Mouse (Mus musculus): ENCODE data around the gene Bpifb1.
A peak's percentile ranks its signal among the peaks of the same experiment; 100 is the strongest.
"Not testable (repeated sequence)": the region's sequence is repeated elsewhere in the genome, so short reads cannot be mapped to it uniquely, and the experiment has no call there.

Gene Bpifb1

DNA sequence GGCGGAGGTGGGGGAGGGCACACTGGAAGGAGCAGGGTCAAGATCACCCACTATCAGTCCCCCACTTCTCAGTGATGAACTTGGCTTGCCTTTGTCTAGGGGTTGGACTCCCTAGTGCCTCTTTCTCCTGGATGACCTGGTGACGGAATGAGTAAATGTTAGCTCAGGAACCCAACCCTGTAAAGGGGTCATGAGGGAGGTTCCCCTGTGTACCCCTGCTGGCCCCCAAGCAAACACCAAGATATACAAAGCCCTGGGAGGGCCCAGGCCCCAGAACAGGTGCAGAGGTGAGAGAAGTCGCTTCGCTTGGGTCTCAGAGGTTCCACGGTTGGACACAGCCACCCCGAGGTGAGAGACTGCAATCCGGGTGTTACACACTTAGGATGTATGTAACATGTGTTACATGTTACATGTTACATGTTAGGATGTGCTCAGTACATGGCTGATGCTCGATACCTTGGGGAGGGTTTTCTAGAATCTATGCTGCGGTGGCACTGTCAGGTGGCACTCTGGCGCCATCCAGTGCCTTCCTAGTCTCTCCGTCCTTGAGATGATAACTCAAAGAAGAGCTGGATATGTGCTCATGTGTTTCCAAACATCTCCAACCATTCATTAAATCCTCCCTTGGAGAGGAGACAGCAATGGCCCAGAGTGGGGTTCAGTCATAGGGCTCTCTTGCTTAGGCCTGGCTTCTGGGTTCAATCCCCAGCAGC is at the start of gene Bpifb1:
TSS of gene Bpifb1 (plus strand) at position 273 of the 713 bp plus-strand sequence.
- DNase-seq (ENCODE audit: low read depth) = no peak

DNA sequence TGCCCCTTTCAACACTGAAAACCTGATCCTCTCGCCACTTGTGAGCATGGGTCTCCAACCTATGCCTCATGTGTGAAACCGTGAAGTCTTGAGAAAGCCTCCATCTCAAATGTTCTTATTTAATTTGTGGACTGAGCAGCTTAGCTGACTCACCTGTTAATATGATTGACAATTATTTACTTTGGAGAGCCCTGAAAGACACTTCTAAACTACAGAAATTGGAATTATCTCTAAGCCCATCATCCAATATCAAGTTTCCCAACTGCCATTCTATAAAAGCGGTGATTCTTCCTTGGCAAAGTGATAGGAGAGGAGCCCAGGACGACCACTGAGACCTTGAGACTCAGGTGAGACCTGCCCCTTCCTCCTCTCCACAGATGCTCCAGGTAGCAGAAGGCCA is 48.0 kb upstream of the Bpifb1 start, which contains the start of gene Bpifa1:
TSS of gene Bpifa1 (plus strand) at position 301 of the 400 bp plus-strand sequence.
- no peak for DNase-seq (ENCODE audit: low read depth)

DNA sequence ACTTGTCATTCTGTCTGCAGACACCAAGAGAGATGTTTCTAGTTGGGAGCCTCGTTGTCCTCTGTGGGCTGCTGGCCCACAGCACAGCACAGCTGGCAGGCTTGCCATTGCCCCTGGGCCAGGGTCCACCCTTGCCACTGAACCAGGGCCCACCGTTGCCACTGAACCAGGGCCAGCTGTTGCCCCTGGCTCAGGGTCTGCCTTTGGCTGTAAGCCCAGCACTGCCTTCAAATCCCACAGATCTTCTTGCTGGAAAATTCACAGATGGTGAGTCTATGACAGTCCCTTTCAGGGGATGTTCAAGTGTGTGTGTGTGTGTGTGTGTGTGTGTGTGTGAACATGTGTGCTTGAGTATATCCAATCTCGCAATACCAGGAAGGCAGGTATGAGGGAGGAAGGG is 46.9 kb upstream of the Bpifb1 start:
- DNase-seq (ENCODE audit: low read depth) = no peak

DNA sequence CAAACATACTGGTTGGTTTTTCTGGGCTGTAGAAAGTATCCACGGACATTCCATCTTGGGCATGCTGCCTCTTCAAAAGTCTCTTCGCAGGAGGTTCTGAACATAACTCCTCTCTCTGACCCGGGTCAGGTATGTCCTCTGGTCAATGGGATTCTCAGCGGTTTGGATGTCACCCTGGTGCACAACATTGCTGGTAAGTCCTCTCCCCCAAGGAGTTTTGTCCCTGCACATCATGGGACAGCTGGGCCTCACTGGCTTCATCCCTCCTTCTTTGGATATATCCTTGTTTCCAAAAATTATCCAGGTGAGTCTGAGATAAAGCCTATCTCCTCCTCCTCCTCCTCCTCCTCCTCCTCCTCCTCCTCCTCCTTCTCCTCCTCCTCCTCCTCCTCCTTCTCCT is 43.1 kb upstream of the Bpifb1 start:
- DNase-seq (ENCODE audit: low read depth) = no peak

DNA sequence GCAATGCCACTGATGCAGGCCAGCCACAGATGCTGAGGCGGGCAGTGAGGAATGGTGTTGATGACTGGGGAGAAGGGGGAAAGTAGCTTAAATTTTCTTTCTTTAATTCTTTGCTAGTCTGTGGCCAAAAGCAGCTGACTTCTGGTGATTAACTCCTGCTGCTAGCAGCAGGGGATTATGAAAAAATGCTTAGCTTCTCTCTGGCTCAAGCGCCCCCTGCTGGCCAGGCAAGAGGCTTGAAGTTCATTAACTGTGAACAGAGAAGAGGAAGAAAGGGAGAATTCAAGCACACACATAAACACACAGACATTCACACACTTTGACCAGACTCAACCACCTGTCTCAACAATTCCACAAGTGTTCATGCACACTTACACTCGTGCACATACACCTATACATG is 32.2 kb upstream of the Bpifb1 start:
- DNase-seq (ENCODE audit: low read depth) = peak; percentile 44

DNA sequence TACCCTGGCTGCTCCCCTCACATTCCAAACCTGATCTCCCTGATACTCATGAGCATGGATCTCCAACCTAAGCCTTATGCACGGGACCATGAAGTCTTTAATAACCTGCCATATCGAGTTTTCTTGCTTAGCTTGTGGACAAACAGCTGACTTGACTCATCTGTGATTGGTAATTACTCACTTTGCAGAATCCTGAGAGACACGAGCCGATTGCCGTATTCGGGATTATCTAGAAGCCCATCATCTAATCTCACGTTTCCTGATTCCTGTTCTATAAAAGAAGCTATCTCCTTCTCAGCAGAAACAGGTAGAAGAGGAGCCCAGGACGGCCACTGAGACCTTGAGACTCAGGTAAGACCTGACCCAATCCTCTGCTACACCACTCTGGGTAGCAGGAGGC is 28.3 kb upstream of the Bpifb1 start, which contains the start of gene Bpifa5:
TSS of gene Bpifa5 (plus strand) at position 301 of the 400 bp plus-strand sequence.
- DNase-seq (ENCODE audit: low read depth) = no peak

DNA sequence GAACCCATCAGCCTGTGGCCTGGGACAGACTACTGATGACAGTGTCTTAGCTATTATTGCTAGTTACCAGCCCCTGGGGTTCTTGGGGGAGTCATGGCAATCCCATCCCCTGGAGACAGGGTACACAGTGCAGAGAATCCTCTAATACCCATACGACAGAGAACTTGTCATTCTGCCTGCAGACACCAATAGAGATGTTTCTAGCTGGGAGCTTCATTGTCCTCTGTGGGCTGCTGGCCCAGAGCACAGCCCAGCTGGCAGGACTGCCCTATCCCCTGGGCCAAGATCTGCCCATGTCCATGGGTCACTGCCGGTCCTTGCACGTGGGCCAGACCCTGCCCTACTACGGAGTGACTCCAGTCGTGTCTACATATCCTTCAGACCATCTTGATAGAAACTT is 27.3 kb upstream of the Bpifb1 start:
- no peak for DNase-seq (ENCODE audit: low read depth)

DNA sequence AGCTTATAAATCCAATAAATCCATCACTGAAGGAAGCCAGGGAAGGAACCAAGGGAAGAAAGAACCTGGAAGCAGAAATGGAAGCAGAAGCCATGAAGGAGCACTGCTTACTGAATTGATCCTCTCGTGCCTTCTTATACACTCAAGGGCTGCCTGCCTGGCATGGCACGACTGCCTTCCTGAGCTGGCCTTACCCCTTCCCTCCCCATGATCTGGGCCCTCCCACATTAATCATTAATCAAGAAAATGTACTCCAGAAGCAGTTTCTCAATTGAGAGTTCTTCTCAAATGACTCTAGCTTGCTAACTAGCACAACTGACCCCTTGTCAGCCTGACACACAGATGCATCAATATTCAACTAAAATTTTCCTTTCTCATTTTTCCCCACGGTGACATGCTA is 21.4 kb upstream of the Bpifb1 start:
- no peak for DNase-seq (ENCODE audit: low read depth)

DNA sequence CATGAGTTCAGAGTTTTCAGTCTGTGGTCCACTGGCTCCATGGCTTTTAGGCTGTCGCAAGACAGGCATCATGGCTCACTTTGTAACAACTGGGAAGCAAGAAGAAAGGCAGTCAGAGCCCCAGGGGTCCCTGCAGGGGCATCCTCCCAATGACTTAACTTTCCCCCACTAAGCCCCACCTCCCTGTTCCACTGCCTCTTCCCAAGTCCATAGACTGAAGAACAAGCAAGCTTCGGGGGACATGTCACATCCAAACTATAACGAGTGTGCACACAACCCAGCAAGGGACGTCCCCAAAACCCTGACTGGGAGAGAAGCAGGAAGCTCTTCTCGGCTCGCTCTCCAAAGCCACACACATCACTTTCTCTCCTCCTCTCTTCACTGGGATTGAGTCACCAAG is 19.0 kb upstream of the Bpifb1 start:
- no peak for DNase-seq (ENCODE audit: low read depth)

DNA sequence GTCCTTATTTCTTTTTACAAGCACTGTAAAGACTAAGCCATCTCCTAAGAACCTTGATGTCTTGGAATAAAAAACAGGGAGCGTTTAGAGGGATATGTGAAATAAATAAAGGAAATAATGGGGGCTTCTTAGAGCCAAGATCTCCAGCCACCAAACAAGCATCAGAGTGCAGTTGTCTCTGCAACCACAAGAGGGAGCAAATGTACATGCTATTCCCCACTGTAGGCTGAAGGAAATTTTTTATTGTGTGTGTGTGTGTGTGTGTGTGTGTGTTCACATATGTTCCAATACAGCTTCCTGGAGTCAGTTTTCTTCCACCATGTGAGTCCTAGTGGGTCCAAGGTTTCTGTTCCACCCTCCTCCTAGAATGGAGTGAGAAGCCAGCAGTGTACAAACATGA is 17.3 kb upstream of the Bpifb1 start:
- DNase-seq (ENCODE audit: low read depth) = peak; percentile 63

DNA sequence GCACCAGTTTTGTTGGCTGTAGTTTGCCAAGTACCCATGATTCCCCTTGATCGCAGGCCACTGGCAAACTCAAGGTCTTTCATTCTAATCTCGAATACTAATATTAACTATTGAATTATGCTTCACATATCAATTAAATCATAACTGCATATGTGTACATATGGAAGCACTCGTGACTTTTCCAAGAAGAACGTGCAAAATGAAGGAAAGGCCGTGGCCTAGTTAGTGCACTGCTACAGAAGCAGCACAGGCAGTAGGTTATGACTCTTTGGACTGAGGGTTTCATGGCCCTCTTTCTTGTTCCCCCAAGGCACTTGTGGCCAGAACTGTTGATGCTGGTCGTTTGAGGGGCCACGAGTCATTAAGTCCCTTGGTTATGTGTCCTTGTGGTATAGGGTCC is 8.7 kb upstream of the Bpifb1 start:
- not testable (repeated sequence) for DNase-seq (ENCODE audit: low read depth)

DNA sequence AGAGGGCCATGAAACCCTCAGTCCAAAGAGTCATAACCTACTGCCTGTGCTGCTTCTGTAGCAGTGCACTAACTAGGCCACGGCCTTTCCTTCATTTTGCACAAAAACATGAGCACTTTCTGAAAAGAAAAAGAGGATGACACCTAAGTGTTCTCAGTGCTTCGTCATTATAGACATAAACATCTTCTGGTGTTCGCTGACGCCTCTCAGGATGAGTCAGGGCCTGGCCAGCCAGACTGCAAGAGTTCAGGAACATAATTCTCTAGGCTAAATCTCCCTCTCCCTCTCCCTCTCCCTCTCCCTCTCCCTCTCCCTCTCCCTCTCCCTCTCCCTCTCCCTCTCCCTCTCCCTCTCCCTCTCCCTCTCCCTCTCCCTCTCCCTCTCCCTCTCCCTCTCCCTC is 7.6 kb upstream of the Bpifb1 start:
- not testable (repeated sequence) for DNase-seq (ENCODE audit: low read depth)

DNA sequence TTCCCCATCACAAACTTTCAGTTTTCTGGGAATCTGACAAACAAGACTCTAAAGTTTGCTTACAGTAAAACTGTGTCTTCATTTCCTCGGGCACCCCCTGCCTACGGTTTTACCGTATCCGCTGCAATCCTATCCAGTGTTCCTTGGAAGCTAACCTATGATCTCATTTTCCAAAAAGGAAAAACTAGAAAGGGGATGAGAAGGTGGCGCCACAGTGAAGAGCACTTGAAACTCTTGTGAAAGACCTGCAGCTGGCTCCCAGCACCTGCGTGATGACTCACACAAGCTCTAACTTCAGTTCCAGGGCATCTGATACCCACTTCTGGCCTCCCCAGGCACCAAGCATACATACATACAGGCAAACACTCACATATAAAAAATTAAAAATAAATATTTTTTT is 5.3 kb upstream of the Bpifb1 start:
- no peak for DNase-seq (ENCODE audit: low read depth)

DNA sequence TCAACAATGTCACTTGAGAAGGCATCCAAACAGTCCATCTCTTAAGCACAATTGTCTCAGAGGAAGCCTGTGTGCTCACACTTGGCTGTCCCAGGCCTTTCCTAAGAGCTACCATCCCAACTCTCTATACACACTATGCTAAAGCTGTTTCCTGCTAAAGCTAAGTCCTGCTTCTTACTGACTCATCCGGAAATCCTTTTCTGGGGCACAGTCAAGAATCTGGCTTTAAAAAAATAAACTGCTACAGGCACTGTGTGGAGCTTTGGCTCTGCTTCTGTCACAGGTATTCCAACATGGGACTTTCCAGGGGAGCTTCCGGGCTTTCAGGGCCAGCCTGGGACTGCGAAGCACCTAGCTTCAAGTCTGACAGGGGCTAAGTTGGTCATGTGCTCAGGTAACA is 4.9 kb upstream of the Bpifb1 start:
- peak; percentile 62 for DNase-seq (ENCODE audit: low read depth)

DNA sequence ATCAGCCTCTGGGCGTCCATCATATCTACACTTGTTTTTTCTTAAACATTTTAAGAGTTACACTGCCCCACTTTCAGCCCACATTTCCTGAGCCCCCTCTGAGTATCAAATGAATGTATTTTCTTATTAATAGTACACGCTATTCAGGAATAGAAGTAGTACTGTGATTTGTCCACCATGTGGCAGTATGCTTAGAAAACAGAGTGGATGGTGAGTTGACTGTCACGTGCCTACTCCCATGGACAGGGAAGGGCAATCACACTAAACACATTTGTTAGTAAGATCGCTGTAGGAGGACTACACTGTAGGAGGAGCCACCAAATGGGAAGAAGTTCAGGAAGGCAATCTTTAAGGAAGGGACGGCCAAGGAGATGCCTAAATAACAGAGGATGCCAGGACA is 3.1 kb upstream of the Bpifb1 start:
- DNase-seq (ENCODE audit: low read depth) = peak; percentile 63

DNA sequence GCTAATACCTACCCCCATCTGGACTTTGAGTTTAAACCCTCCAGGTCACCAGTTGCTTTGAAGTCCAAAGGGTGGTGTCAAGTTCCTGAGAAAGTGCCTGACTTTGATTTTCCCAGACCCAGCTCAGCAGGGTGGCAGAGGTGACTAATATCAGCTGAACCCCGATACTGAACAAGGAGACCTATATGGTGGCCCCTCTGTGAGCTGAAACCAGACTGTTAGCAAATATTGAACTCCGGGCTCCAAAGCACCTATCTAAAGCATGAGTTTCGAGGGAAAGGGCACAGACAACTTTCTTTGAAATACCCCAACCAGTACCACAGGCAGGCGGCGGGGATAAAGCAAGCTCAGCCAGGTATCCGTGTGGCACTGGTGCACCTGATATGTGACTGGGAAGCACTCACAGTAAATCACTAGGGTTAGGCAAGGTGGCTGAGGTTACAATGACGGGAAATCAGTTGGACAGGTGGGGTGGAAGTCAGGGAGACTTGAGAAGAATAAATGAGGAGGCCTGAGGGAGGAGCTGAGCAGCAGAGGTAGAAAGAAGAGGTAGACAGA is 662 bp upstream of the Bpifb1 start:
- DNase-seq (ENCODE audit: low read depth) = no peak

DNA sequence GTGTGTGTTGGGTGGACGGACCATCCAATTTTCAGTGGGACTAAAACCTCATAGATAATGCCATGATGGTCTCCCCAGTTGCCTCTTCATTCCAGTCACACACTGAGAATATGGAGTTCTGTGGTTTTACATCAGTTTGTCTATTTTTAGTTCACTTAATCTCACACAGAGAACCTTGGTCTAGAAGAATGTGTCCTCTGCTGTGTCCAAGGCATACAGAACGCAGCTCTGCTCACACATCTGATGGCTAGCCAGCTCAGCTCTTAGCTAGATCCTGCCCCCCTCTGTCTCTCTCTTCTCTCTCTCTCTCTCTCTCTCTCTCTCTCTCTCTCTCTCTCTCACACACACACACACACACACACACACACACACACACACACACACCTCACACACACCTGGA is 1.5 kb downstream of the Bpifb1 start:
- DNase-seq (ENCODE audit: low read depth) = no peak

DNA sequence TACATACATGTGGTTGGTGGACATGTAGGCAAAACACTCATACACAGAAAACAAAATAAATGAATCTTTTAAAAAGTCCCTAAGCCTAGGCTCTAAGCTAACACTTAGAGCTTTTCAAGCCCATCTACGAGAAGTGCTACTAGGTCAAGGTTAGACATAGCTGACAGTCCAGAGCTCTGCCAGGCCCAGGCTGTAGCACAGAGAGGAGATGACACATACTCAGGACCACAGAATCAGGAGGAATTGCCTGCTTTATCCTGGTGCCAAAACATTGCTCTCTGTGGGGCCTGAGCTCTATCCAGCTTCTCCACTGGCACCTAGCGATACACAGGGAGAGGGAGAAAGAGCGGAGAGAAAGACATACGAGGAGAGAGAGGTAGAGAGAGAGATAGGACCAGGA is 2.5 kb downstream of the Bpifb1 start:
- DNase-seq (ENCODE audit: low read depth) = no peak

DNA sequence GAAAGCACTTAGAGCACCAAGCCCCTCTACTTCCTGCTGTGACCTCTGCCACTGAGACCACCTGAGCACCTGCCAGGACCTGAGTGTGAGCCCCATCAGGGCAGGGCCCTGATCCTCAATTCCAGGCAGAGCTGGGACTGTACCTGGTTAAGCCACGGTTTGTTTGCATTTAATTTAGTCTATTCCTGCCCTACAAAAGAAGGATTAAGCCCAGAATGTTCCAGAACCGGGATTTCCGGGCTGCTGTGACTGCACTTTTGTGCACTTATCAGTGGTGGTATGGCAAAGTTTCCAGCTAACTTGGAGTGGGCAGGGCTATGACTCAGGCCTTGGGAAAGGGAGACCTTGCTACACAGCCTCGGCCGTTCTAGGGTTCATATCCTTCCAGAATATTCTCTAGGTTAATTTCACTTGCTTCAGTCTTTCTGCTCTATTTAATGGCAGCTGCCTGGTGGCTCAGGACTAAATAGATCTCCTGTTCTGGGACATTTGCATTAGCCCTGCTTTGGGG is 3.4 kb downstream of the Bpifb1 start:
- no peak for DNase-seq (ENCODE audit: low read depth)

DNA sequence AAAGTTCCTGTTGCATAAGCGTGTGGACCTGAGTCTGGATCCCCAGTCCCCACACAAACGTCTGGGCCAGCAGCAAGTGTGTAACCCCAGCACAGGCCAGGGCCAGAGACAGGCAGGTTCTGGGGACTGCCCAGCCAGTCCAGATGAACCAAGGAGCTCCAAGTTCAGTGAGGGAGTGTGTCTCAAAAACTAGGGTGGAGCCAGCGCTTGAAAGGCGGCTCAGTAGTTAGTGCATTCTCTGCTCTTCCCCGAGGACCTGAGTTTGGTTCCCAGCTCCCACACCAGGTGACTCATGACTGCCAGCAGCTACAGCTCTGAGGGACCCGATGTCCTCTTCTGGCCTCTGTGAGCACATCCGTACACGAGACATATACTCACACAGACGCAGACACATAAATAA is 6.4 kb downstream of the Bpifb1 start:
- no peak for DNase-seq (ENCODE audit: low read depth)

DNA sequence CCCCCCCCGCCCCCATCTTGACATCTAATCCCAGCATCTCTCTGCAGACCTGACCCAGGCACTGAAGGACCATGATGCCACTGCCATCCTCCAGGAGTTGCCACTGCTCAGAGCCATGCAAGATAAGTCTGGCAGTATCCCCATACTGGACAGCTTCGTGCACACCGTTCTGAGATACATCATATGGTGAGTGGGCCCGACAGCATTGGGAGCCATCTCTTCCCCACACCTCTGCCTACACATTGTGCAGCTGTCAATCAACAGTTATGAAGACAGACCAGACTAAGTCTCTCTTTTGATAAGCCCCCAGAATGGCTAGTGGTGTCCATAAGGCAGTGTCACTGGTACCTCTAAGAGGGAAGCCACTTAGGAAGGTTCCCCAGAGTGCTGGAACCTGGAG is 14.0 kb downstream of the Bpifb1 start:
- DNase-seq (ENCODE audit: low read depth) = no peak

DNA sequence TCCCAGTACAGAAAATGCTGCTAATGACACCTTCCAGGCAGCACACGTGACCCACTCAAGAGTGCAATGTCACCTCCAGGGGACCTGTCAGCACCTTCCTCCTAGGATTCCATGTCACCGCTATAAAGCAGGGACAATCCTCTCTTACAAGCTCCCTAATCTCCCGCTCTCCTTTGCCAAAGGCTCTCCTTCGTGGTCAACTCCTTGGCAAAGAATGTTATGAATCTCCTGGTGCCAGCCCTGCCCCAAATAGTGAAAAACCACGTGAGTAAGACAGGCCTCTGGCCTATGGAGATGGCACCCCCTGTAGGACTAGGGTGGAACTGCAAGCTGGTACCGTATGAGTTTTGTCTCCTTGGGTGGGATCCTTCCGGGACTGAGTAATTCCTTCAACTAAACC is 16.3 kb downstream of the Bpifb1 start:
- peak; percentile 31 for DNase-seq (ENCODE audit: low read depth)

DNA sequence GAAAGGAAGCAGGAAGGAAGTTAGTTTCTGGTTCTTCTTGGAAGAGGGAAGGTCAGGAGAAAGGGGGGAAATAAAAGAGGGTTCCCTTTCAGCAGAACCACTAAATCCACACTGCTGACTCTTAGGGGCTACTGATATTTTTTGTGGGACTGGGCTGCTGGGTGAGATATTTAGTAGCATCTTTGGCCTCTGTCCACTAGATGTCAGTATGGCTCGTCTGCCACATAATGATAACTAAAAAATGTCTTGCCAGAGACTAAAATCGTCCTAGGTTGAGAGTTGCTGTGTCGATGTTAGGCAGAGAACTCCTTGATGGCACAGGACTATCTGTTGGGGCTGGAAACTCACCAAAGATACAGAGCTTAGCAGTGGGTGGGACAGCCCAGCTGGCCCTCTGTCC is 18.5 kb downstream of the Bpifb1 start:
- DNase-seq (ENCODE audit: low read depth) = peak; percentile 30

DNA sequence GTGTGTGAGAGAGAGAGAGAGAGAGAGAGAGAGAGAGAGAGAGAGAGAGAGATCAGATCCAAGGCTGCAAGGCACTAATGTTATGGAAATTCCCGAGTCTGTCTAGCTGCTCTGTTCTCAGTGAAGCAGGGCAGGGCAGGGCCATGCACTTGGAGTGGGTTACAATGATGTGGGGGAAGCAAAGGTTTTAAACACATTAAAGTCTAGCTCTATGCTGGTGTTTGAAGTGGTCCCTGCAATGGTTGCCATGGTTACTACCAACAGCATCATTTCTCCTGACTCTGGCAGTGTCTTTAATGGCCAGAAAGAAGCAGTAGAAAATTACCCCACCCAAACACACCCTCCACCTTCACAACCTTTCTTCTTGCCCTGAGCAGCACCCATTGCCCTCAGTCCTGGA is 20.5 kb downstream of the Bpifb1 start:
- no peak for DNase-seq (ENCODE audit: low read depth)

All from 416B (cell line).